In genomic region chr5:144734949-144735348, GRCm38 (mm10) we compare ENCODE assay signal across 8 mouse cellular contexts. TPM values are rescaled to one million over a fixed set of nuclear protein-coding genes. Genes with fewer than 3 reads are reported as not detected.
DNase-seq lines count a peak whose midpoint lies in the region; ATAC-seq and TF ChIP-seq lines count a peak whose summit lies in the region.

No protein-coding gene starts in this region.

- H3K27me3 ChIP-seq in kidney, embryonic 15.5 days, result no peaks in the 10 kb centered on the region
- H3K27me3 ChIP-seq in forebrain, postnatal 0 days (ENCODE audit: insufficient read depth, low read length), result no peaks in the 10 kb centered on the region
- H3K27me3 ChIP-seq in liver, embryonic 13.5 days, result no peaks in the 10 kb centered on the region
- no peaks in the 10 kb centered on the region for H3K27me3 ChIP-seq in neural tube, embryonic 12.5 days (replicated peaks)

- no peaks in the 10 kb centered on the region for H3K9me3 ChIP-seq in kidney, embryonic 15.5 days (replicated peaks)
- no peaks in the 10 kb centered on the region for H3K9me3 ChIP-seq in forebrain, postnatal 0 days (ENCODE audit: low read length)
- no peaks in the 10 kb centered on the region for H3K9me3 ChIP-seq in liver, embryonic 13.5 days (replicated peaks)
- H3K9me3 ChIP-seq in neural tube, embryonic 12.5 days, result no peaks in the 10 kb centered on the region

- 27% methylated on average over 8 of the region's 8 CpGs for WGBS in kidney, embryonic 15.5 days
- 30% methylated on average over 8 of the region's 8 CpGs for WGBS in forebrain, postnatal 0 days
- WGBS in liver, embryonic 13.5 days (ENCODE audit: insufficient replicate concordance), result 23% methylated on average over 8 of the region's 8 CpGs
- WGBS in neural tube, embryonic 12.5 days, result 35% methylated on average over 8 of the region's 8 CpGs

- peak; percentile 95 for TF ChIP-seq CTCF in forebrain, postnatal 0 days (IDR thresholded peaks at IDR 0.05; ENCODE audit: low read depth)

- H3K4me3 ChIP-seq in kidney, embryonic 15.5 days (replicated peaks), result no peak overlapping the region
- H3K4me3 ChIP-seq in forebrain, postnatal 0 days (ENCODE audit: low read depth, low read length), result no peak overlapping the region
- no peak overlapping the region for H3K4me3 ChIP-seq in liver, embryonic 13.5 days (replicated peaks)
- no peak overlapping the region for H3K4me3 ChIP-seq in neural tube, embryonic 12.5 days

- ATAC-seq in kidney, embryonic 15.5 days (replicated peaks; ENCODE audit: low FRiP score), result no peak; the same call in 1 of the 2 replicates
- ATAC-seq in forebrain, postnatal 0 days, result peak; percentile 57
- no peak for ATAC-seq in liver, embryonic 13.5 days (ENCODE audit: low read depth)
- ATAC-seq in neural tube, embryonic 12.5 days (ENCODE audit: low FRiP score, low read depth), result peak; percentile 58; the same call in 1 of the 2 replicates

- no peak overlapping the region for H3K27ac ChIP-seq in kidney, embryonic 15.5 days
- no peak overlapping the region for H3K27ac ChIP-seq in forebrain, postnatal 0 days (ENCODE audit: low read depth, low read length)
- H3K27ac ChIP-seq in liver, embryonic 13.5 days, result no peak overlapping the region
- no peak overlapping the region for H3K27ac ChIP-seq in neural tube, embryonic 12.5 days

- no peak overlapping the region for H3K9ac ChIP-seq in kidney, embryonic 15.5 days
- no peak overlapping the region for H3K9ac ChIP-seq in forebrain, postnatal 0 days
- H3K9ac ChIP-seq in liver, embryonic 13.5 days, result no peak overlapping the region
- H3K9ac ChIP-seq in neural tube, embryonic 12.5 days, result no peak overlapping the region

- H3K4me1 ChIP-seq in kidney, embryonic 15.5 days, result no peaks in the 10 kb centered on the region
- H3K4me1 ChIP-seq in forebrain, postnatal 0 days (ENCODE audit: insufficient read depth), result no peaks in the 10 kb centered on the region
- H3K4me1 ChIP-seq in liver, embryonic 13.5 days (replicated peaks), result no peaks in the 10 kb centered on the region
- no peaks in the 10 kb centered on the region for H3K4me1 ChIP-seq in neural tube, embryonic 12.5 days

- H3K36me3 ChIP-seq in kidney, embryonic 15.5 days, result no peaks in the 10 kb centered on the region
- H3K36me3 ChIP-seq in forebrain, postnatal 0 days (ENCODE audit: insufficient read depth), result peaks cover 14% of the 10 kb centered on the region; the same call in 1 of the 2 replicates
- H3K36me3 ChIP-seq in liver, embryonic 13.5 days, result no peaks in the 10 kb centered on the region
- no peaks in the 10 kb centered on the region for H3K36me3 ChIP-seq in neural tube, embryonic 12.5 days

- no peak overlapping the region for H3K4me2 ChIP-seq in kidney, embryonic 15.5 days
- H3K4me2 ChIP-seq in forebrain, postnatal 0 days (ENCODE audit: low read depth), result no peak overlapping the region
- no peak overlapping the region for H3K4me2 ChIP-seq in liver, embryonic 13.5 days
- no peak overlapping the region for H3K4me2 ChIP-seq in neural tube, embryonic 12.5 days (replicated peaks)

- DNase-seq in kidney, adult 18-20 months, result peak; percentile 74
- DNase-seq in cerebellum, adult 11-12 months, result peak; percentile 57
- peak; percentile 82 for DNase-seq in forebrain, postnatal 0 days
- DNase-seq in kidney, adult 9 months, result peak; percentile 70
- DNase-seq in liver, embryonic 13.5 days, result peak; percentile 9
- peak; percentile 24 for DNase-seq in testis, postnatal 14 days (ENCODE audit: low spot score)

RNA-seq across cellular contexts. Expression of gene Tmem130, which starts 26.7 kb away (rescaled TPM):
- polyA plus RNA-seq in kidney, embryonic 15.5 days (2015; fragmentation: Nextera tagmentation; extraction: Ambion mirVana), result 0.50 and 2.5 TPM in 2 replicates
- 164 and 262 TPM in 2 replicates for total RNA-seq in forebrain, postnatal 0 days (2014; rRNA removed)
- polyA plus RNA-seq in forebrain, postnatal 0 days (2015; fragmentation: Nextera tagmentation; extraction: Ambion mirVana), result 175 and 379 TPM in 2 replicates
- polyA plus RNA-seq in liver, embryonic 13.5 days (2015; fragmentation: Nextera tagmentation; extraction: Ambion mirVana), result 0.57 and 0.95 TPM in 2 replicates
- polyA plus RNA-seq in neural tube, embryonic 12.5 days (2016; fragmentation: Nextera tagmentation; extraction: Ambion mirVana), result 75.9 and 76.6 TPM in 2 replicates

RNA-seq across cellular contexts. Expression of gene Trrap, which starts 32.6 kb away (rescaled TPM):
- 70.0 and 84.0 TPM in 2 replicates for polyA plus RNA-seq in kidney, embryonic 15.5 days (2015; fragmentation: Nextera tagmentation; extraction: Ambion mirVana)
- total RNA-seq in forebrain, postnatal 0 days (2014; rRNA removed), result 92.1 and 125 TPM in 2 replicates
- 30.2 and 47.1 TPM in 2 replicates for polyA plus RNA-seq in forebrain, postnatal 0 days (2015; fragmentation: Nextera tagmentation; extraction: Ambion mirVana)
- polyA plus RNA-seq in liver, embryonic 13.5 days (2015; fragmentation: Nextera tagmentation; extraction: Ambion mirVana), result 14.3 and 17.2 TPM in 2 replicates
- 86.2 and 92.2 TPM in 2 replicates for polyA plus RNA-seq in neural tube, embryonic 12.5 days (2016; fragmentation: Nextera tagmentation; extraction: Ambion mirVana)

Comparison
In these comparisons a context has a peak if more than half of its experiments do, and no peak if none do; other contexts are left out.
1. DNase-seq: peak in every context shown above with its lines; median percentile 82 in forebrain, postnatal 0 days; 74 in kidney, adult 18-20 months; 70 in kidney, adult 9 months; 57 in cerebellum, adult 11-12 months; 24 in testis, postnatal 14 days; 9 in liver, embryonic 13.5 days.
2. ATAC-seq: peak in forebrain, postnatal 0 days (single experiment) and neural tube, embryonic 12.5 days (single experiment); none in kidney, embryonic 15.5 days (single experiment) and liver, embryonic 13.5 days (single experiment).
3. RNA of gene Tmem130, which starts 26.7 kb away (polyA plus RNA-seq): 175 to 379 TPM in forebrain, postnatal 0 days and 75.9 to 76.6 TPM in neural tube, embryonic 12.5 days; 0.50 to 2.5 TPM in kidney, embryonic 15.5 days and 0.57 to 0.95 TPM in liver, embryonic 13.5 days; every median in the first group is over 10 times any median in the second.